Mouse (Mus musculus) forelimb bud, embryonic 11.5 days (tissue): ENCODE measurements at regions not wholly inside any gene's neighbourhood (a gene's known extent, or its start where the extent isn't known, plus 50 kb on each side); places are given as distances from the start of the nearest gene placed in this dataset.

ENCODE experiments used
- DNase-seq: peaks from one replicate; pipeline ENCODE4 v3.0.0-alpha.2; 2012; ENCODE audit warnings: low read depth, low spot score

DNA sequence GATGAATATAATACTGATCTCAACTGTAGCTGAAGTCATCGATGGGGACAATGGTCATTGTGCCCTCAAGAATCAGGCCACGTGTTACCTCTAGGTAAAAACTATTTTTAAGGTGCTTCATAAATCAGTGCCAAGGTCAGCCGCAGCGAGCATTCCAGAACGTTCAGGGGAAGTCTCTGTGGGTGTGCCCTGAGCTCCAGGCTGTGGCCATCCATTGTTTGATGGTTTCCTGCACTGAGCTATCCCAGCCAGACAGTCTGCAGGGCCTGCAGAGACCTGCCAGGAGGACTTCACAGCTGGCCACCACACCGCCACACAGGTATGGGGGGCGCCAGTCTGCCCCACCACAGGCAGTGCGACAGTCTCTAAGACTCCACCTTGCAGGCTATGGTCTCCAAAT is 62.5 kb upstream of the Zfp637 start:
- no peak for DNase-seq

- DNase-seq = no peak
Observed at GRCm38 (mm10) chr6:117779020-117779419, 62.0 kb upstream of the Zfp637 start.

DNA sequence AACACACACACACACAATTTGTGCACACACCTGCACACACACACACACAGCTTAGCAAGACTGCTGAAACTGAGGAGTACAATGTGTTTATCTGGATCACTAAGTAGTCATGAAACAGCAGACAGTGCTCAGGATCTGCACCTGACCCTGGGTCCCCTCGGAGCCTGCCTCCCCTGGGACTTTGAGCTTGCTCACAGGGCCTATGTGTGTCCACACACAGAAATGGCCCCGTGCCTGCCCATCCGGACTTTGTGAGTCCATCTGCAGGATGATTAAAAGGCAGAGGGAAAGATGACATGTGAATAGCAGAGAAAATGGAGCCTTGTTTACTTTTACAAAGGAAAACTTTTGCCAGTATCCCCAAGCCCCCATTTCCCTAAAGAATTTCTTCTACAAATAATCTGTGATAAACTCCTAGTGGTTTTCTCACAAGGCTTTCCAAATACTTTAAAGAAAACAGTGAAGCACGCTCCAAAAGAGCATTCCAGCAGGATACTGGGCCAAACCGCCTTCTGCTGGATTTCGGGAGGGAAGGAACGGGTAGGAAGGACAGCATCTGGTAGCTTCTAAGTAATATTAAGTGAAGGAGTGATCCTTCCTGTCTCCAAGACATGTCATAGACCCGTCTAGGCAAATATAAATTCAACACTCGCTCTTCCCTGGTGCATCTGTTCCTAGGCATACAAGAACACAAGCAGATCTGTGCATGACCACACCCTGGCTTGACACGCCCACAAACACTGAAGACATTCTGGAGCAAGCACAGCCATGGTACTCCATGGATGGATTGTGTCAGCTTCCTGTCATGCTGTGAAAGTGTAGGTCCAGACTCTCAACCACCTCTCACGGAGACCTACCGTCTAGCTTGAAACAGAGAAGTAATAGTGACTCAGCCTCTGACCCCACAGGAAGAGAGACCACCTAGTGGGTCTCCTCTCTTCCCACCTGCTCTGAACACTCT is 52.1 kb upstream of the Zfp637 start:
- DNase-seq = no peak

DNA sequence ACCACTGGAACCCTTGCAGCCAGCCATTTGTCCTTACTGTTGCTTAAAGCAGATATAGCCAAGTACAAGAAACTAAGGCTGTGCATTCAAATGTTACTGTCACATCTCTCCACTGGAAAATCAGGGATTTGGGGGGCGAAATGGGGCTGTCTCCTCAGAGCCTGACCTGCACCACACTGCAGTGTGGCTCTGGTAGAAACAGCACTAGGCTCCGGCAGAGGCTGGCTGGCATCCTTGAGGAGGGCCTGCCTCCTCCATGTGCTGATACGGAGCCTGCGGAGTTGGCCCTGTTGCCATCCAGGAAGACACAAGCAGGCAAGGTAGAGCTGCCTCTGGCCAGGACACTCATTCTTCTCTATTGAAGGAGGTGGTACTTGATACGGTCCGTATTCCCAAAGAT is 50.4 kb upstream of the Zfp637 start:
- no peak for DNase-seq
